Mouse (Mus musculus) erythroid progenitor cell, adult 5-6 weeks (primary cell): ENCODE results near the gene Olfr767. TPM values are rescaled to one million over a fixed set of nuclear protein-coding genes. Genes with fewer than 3 reads are reported as not detected.
"Not testable (repeated sequence)": the region's sequence is repeated elsewhere in the genome, so short reads cannot be mapped to it uniquely, and the experiment has no call there.

Experiments used
- ATAC-seq: replicated peaks from 2 replicates; pipeline ENCODE4 v1.8.0; 2016; ENCODE audit warnings: moderate number of reproducible peaks, mild to moderate bottlenecking, moderate TSS enrichment, inconsistent platforms; ENCODE audit not compliant: poor library complexity, low FRiP score, severe bottlenecking
- total RNA-seq, 2 experiments: library from RNA; stranded (forward) in 1 of 2; stranded (reverse) in 1 of 2; fragments of 150-400 nt in 1 of 2; fragments of 186-747, 209-891 nt in 1 of 2; gene quantifications; 2 replicates each; pipeline versions ENCODE4 v1.2.3 to v1.2.4; 2015 to 2017; ENCODE audit warnings: low replicate concordance in 2 of 2

Olfr767 gene
- not detected in 2 replicates for total RNA-seq (2015; ENCODE audit: low replicate concordance)
- not detected in 2 replicates for total RNA-seq (2017; ENCODE audit: low replicate concordance)

DNA sequence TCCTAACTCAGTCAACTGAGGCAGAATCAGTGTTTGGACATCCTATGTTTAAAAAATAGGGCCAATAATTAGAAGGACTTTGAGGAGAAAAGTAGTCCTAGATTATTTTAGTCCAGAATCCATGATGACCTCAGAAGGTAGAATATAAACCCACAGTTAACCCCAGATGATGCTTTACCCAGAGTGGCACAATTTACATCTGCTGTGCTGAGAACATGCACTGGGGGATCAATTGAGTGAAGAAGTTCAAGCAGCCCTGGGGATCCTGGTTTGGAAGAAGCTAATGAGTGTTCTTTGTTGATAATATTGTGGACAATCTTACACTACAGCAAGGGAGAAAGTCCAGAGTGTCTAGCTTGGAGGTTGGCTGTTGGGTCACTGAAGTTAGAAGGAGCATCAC lies at the start of gene Olfr767:
Olfr767 (minus strand) TSS at position 101 of the 400 bp plus-strand sequence.
- ATAC-seq = not testable (repeated sequence)

DNA sequence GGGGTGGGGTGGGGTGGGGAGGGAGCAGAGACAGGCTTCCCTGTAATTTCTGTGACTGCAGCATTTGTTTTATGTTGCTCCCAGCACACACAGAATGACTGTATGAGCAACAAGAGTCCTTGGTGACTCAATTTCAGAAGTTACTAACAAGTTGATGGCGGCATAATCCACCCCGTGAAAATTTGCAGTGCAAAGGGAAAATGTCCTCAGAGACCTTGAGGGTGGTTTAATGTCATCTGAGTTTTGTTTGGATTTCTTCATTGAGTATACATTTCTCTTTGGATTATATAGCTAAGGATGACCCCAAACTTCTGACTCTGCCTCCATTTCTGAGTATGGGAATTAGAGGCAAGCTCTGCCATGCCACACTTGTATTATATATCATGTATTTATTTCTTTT lies 35.1 kb upstream of the Olfr767 start, which contains the start of gene Olfr769:
Olfr769 (minus strand) TSS at position 101 of the 400 bp plus-strand sequence.
- ATAC-seq = no peak

- no peak for ATAC-seq
Measured at GRCm38 (mm10) chr10:129115146-129115545, 32.4 kb upstream of the Olfr767 start.

DNA sequence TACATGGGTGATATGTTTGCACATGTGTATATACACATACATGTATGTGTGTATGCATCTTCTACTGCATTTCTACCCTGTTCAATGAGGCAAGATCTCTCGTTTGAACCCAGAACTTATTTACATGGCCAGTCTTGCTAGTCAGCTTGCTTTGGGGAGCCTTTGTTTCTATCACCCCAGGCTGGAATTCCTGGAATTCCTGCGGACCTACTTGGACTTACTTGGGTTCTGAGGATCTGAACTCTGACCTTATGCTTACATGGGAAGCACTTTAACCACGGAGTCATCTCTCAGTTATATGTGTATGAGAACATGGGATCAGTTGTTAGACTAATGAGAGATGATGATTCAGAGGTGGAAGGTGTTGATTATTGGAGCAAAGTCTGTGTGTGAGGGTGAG lies 18.5 kb upstream of the Olfr767 start:
- ATAC-seq = no peak

DNA sequence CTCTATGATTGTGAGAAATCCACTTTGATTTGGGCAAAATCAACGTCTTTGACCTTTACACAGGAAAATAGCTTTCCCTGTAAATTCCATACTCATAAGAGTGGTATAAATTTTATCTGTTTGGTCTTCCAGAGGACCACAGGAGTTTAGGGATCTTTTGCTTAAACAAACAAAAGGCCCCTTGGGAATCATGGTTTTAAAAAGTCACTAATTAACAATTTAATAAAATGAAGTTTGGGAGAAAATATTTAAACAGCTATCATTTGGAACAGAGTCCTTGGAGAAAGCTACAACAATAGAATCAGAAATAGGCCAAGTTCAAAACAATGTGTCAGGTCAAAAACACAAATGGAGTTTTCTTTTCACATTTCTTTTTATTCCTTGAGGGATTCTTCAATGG lies 16.6 kb upstream of the Olfr767 start, which contains the start of gene Olfr768:
Olfr768 (minus strand) TSS at position 101 of the 400 bp plus-strand sequence.
- ATAC-seq = no peak

- ATAC-seq = no peak
Measured at GRCm38 (mm10) chr10:129068877-129069276, 13.8 kb downstream of the Olfr767 start, which contains the start of gene Olfr766-ps1. TSS of gene Olfr766-ps1 (minus strand) at chr10:129068977.

GRCm38 (mm10) chr10:129049898-129050297 lies 32.8 kb downstream of the Olfr767 start, which contains the start of gene Olfr765:
TSS of gene Olfr765 (minus strand) at chr10:129049998.
- not testable (repeated sequence) for ATAC-seq

DNA sequence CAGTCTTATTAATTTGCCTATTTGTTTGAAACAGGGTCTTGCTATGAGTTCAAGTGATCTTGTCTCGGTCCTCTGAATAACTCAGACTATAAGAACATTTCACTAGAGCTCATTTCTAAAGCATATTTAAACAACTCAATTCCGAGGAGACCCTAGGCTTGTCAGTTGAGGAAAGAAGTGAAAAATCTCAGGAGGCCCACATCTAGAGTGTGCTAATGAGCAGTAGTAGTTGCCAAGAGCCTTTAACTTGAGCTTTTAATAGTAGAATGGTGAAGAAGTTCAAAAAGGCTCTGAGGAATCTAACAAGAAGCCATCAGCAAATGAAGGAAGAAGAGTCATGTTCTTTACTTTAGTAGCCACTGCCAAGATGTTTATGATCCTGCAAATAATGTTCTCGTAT lies 42.9 kb downstream of the Olfr767 start, which contains the start of gene Olfr764-ps1:
Olfr764-ps1 (minus strand) TSS at position 101 of the 400 bp plus-strand sequence.
- ATAC-seq = no peak

GRCm38 (mm10) chr10:129028343-129028742 lies 54.4 kb downstream of the Olfr767 start:
- ATAC-seq = no peak

GRCm38 (mm10) chr10:129026018-129026662 lies 56.6 kb downstream of the Olfr767 start:
- 0 out of 2 replicates have a peak, but pooled peaks have one; percentile 57 for ATAC-seq

Other genes starting within 250 kb of the Olfr767 start
- 0.36 TPM in 1 of 2 replicates, not detected in the other for gene Gdf11, start 191.2 kb downstream of the Olfr767 start, total RNA-seq (2015; ENCODE audit: low replicate concordance)
- gene Gdf11, start 191.2 kb downstream of the Olfr767 start, total RNA-seq (2017; ENCODE audit: low replicate concordance) = not detected in 2 replicates
- 57.4 and 85.1 TPM in 2 replicates for gene Cd63, start 181.9 kb downstream of the Olfr767 start, total RNA-seq (2015; ENCODE audit: low replicate concordance)
- gene Cd63, start 181.9 kb downstream of the Olfr767 start, total RNA-seq (2017; ENCODE audit: low replicate concordance) = 17.7 and 28.4 TPM in 2 replicates
- gene Rdh5, start 160.0 kb downstream of the Olfr767 start, total RNA-seq (2015; ENCODE audit: low replicate concordance) = 11.7 TPM in 1 of 2 replicates, not detected in the other
- gene Rdh5, start 160.0 kb downstream of the Olfr767 start, total RNA-seq (2017; ENCODE audit: low replicate concordance) = 20.1 TPM in 1 of 2 replicates, not detected in the other
- gene Bloc1s1, start 158.9 kb downstream of the Olfr767 start, total RNA-seq (2015; ENCODE audit: low replicate concordance) = 49.0 and 51.2 TPM in 2 replicates
- 15.5 and 37.2 TPM in 2 replicates for gene Bloc1s1, start 158.9 kb downstream of the Olfr767 start, total RNA-seq (2017; ENCODE audit: low replicate concordance)
- not detected in 2 replicates for gene Itga7, start 149.1 kb downstream of the Olfr767 start, total RNA-seq (2015; ENCODE audit: low replicate concordance)
- not detected in 2 replicates for gene Itga7, start 149.1 kb downstream of the Olfr767 start, total RNA-seq (2017; ENCODE audit: low replicate concordance)
- not detected in 2 replicates for gene Mettl7b, start 121.9 kb downstream of the Olfr767 start, total RNA-seq (2015; ENCODE audit: low replicate concordance)
- not detected in 2 replicates for gene Mettl7b, start 121.9 kb downstream of the Olfr767 start, total RNA-seq (2017; ENCODE audit: low replicate concordance)
- not detected in 2 replicates for gene Olfr9, start 93.5 kb downstream of the Olfr767 start, total RNA-seq (2015; ENCODE audit: low replicate concordance)
- gene Olfr9, start 93.5 kb downstream of the Olfr767 start, total RNA-seq (2017; ENCODE audit: low replicate concordance) = not detected in 2 replicates
- gene Olfr763, start 72.1 kb downstream of the Olfr767 start, total RNA-seq (2015; ENCODE audit: low replicate concordance) = not detected in 2 replicates
- not detected in 2 replicates for gene Olfr763, start 72.1 kb downstream of the Olfr767 start, total RNA-seq (2017; ENCODE audit: low replicate concordance)
- gene Olfr764-ps1, start 43.0 kb downstream of the Olfr767 start, total RNA-seq (2015; ENCODE audit: low replicate concordance) = not detected in 2 replicates
- not detected in 2 replicates for gene Olfr764-ps1, start 43.0 kb downstream of the Olfr767 start, total RNA-seq (2017; ENCODE audit: low replicate concordance)
- gene Olfr765, start 32.9 kb downstream of the Olfr767 start, total RNA-seq (2015; ENCODE audit: low replicate concordance) = not detected in 2 replicates
- gene Olfr765, start 32.9 kb downstream of the Olfr767 start, total RNA-seq (2017; ENCODE audit: low replicate concordance) = not detected in 2 replicates
- not detected in 2 replicates for gene Olfr766-ps1, start 13.9 kb downstream of the Olfr767 start, total RNA-seq (2015; ENCODE audit: low replicate concordance)
- gene Olfr766-ps1, start 13.9 kb downstream of the Olfr767 start, total RNA-seq (2017; ENCODE audit: low replicate concordance) = not detected in 2 replicates
- not detected in 2 replicates for gene Olfr768, start 16.5 kb upstream of the Olfr767 start, total RNA-seq (2015; ENCODE audit: low replicate concordance)
- gene Olfr768, start 16.5 kb upstream of the Olfr767 start, total RNA-seq (2017; ENCODE audit: low replicate concordance) = not detected in 2 replicates
- gene Olfr769, start 35.0 kb upstream of the Olfr767 start, total RNA-seq (2015; ENCODE audit: low replicate concordance) = not detected in 2 replicates
- gene Olfr769, start 35.0 kb upstream of the Olfr767 start, total RNA-seq (2017; ENCODE audit: low replicate concordance) = not detected in 2 replicates
- gene Olfr770, start 56.1 kb upstream of the Olfr767 start, total RNA-seq (2015; ENCODE audit: low replicate concordance) = not detected in 2 replicates
- gene Olfr770, start 56.1 kb upstream of the Olfr767 start, total RNA-seq (2017; ENCODE audit: low replicate concordance) = not detected in 2 replicates
- not detected in 2 replicates for gene Olfr771, start 81.8 kb upstream of the Olfr767 start, total RNA-seq (2015; ENCODE audit: low replicate concordance)
- not detected in 2 replicates for gene Olfr771, start 81.8 kb upstream of the Olfr767 start, total RNA-seq (2017; ENCODE audit: low replicate concordance)
- gene Olfr772, start 95.0 kb upstream of the Olfr767 start, total RNA-seq (2015; ENCODE audit: low replicate concordance) = not detected in 2 replicates
- not detected in 2 replicates for gene Olfr772, start 95.0 kb upstream of the Olfr767 start, total RNA-seq (2017; ENCODE audit: low replicate concordance)
- not detected in 2 replicates for gene Olfr773, start 104.5 kb upstream of the Olfr767 start, total RNA-seq (2015; ENCODE audit: low replicate concordance)
- gene Olfr773, start 104.5 kb upstream of the Olfr767 start, total RNA-seq (2017; ENCODE audit: low replicate concordance) = not detected in 2 replicates
- gene Olfr774, start 153.3 kb upstream of the Olfr767 start, total RNA-seq (2015; ENCODE audit: low replicate concordance) = not detected in 2 replicates
- gene Olfr774, start 153.3 kb upstream of the Olfr767 start, total RNA-seq (2017; ENCODE audit: low replicate concordance) = not detected in 2 replicates
- gene Olfr775, start 165.5 kb upstream of the Olfr767 start, total RNA-seq (2015; ENCODE audit: low replicate concordance) = not detected in 2 replicates
- not detected in 2 replicates for gene Olfr775, start 165.5 kb upstream of the Olfr767 start, total RNA-seq (2017; ENCODE audit: low replicate concordance)
- not detected in 2 replicates for gene Olfr776, start 176.2 kb upstream of the Olfr767 start, total RNA-seq (2015; ENCODE audit: low replicate concordance)
- not detected in 2 replicates for gene Olfr776, start 176.2 kb upstream of the Olfr767 start, total RNA-seq (2017; ENCODE audit: low replicate concordance)
- not detected in 2 replicates for gene Olfr777, start 188.6 kb upstream of the Olfr767 start, total RNA-seq (2015; ENCODE audit: low replicate concordance)
- gene Olfr777, start 188.6 kb upstream of the Olfr767 start, total RNA-seq (2017; ENCODE audit: low replicate concordance) = not detected in 2 replicates
- gene Olfr780, start 235.2 kb upstream of the Olfr767 start, total RNA-seq (2015; ENCODE audit: low replicate concordance) = not detected in 2 replicates
- gene Olfr780, start 235.2 kb upstream of the Olfr767 start, total RNA-seq (2017; ENCODE audit: low replicate concordance) = not detected in 2 replicates
- gene Olfr781, start 245.9 kb upstream of the Olfr767 start, total RNA-seq (2015; ENCODE audit: low replicate concordance) = not detected in 2 replicates
- gene Olfr781, start 245.9 kb upstream of the Olfr767 start, total RNA-seq (2017; ENCODE audit: low replicate concordance) = not detected in 2 replicates